Mouse (Mus musculus): ENCODE results near the gene Gm29735. TPM values are rescaled to one million over a fixed set of nuclear protein-coding genes. Genes with fewer than 3 reads are reported as not detected.
"Not testable (repeated sequence)": the region's sequence is repeated elsewhere in the genome, so short reads cannot be mapped to it uniquely, and the experiment has no call there.

Gene Gm29735
- total RNA-seq, 4 experiments from 2014 or later = not detected

- DNase-seq (ENCODE audit: low spot score in 2 of 2) = no peak
These were observed 28.1 kb downstream of the Gm29735 start for GRCm38 (mm10) chr7:142128843-142129242.

- DNase-seq (ENCODE audit: low spot score in 2 of 2) = not testable (repeated sequence)
These were observed 36.3 kb downstream of the Gm29735 start, which contains the start of gene Gm45618 for GRCm38 (mm10) chr7:142120629-142121028. TSS of gene Gm45618 (minus strand) at chr7:142120729.

GRCm38 (mm10) chr7:142119632-142120031, 37.3 kb downstream of the Gm29735 start:
- DNase-seq (ENCODE audit: low spot score in 2 of 2) = no peak

Other genes starting within 250 kb of the Gm29735 start
- gene Tollip, start 238.6 kb downstream of the Gm29735 start, total RNA-seq (2022) = 100 to 1,000 TPM; 102 to 118 (median 106) TPM
- gene Brsk2, start 207.4 kb downstream of the Gm29735 start, total RNA-seq (2022) = 100 to 1,000 TPM; 158 to 183 (median 169) TPM
- 10 to 100 TPM; 28.9 to 34.4 (median 30.9) TPM for gene Mob2, start 96.0 kb downstream of the Gm29735 start, total RNA-seq (2022)
- gene Dusp8, start 61.3 kb downstream of the Gm29735 start, total RNA-seq (2022) = 100 to 1,000 TPM; 103 to 110 (median 106) TPM
- not detected for gene Gm45618, start 36.4 kb downstream of the Gm29735 start, total RNA-seq (2022)
- not detected for gene Gm39115, start 21.1 kb downstream of the Gm29735 start, total RNA-seq (2022)
- gene Gm45337, start 12.5 kb downstream of the Gm29735 start, total RNA-seq (2022) = not detected
- not detected for gene Gm4553, start 8.6 kb upstream of the Gm29735 start, total RNA-seq (2022)
- gene Krtap5-2, start 18.9 kb upstream of the Gm29735 start, total RNA-seq (2022) = not detected
- gene Gm10153, start 33.3 kb upstream of the Gm29735 start, total RNA-seq (2022) = not detected
- gene Krtap5-3, start 44.3 kb upstream of the Gm29735 start, total RNA-seq (2022) = not detected
- gene Gm7579, start 54.7 kb upstream of the Gm29735 start, total RNA-seq (2022) = not detected
- not detected for gene Krtap5-5, start 72.9 kb upstream of the Gm29735 start, total RNA-seq (2022)
- gene Gm40460, start 84.0 kb upstream of the Gm29735 start, total RNA-seq (2022) = not detected
- gene Gm2431, start 101.2 kb upstream of the Gm29735 start, total RNA-seq (2022) = not detected
- not detected for gene Gm4559, start 117.2 kb upstream of the Gm29735 start, total RNA-seq (2022)
- gene Krtap5-1, start 140.0 kb upstream of the Gm29735 start, total RNA-seq (2022) = not detected
- not detected for gene Krtap5-4, start 146.4 kb upstream of the Gm29735 start, total RNA-seq (2022)
- 10 to 100 TPM; 33.3 to 40.3 (median 35.8) TPM for gene Ifitm10, start 216.6 kb upstream of the Gm29735 start, total RNA-seq (2022)
- 10 to 100 TPM in 2 of 4 experiments, 1 to 10 TPM in 2; 2.0 to 27.5 (median 16.4) TPM for gene Gm49369, start 225.6 kb upstream of the Gm29735 start, total RNA-seq (2022)
- 1,000 to 10,000 TPM in 2 of 4 experiments, 100 to 1,000 TPM in 2; 302 to 1,974 (median 897) TPM for gene Ctsd, start 230.9 kb upstream of the Gm29735 start, total RNA-seq (2022)

All from layer of hippocampus, adult 8-10 months (tissue).